Mouse (Mus musculus) fibroblast of lung, adult 2 months (primary cell): ENCODE results near the gene Tmem87b.

ENCODE experiments used
- DNase-seq: peaks from one replicate; pipeline ENCODE4 v3.0.0-alpha.2; 2011; ENCODE audit warnings: low read depth

Tmem87b gene

GRCm38 (mm10) chr2:128817786-128818681 lies at the start of gene Tmem87b:
Tmem87b (plus strand) TSS chr2:128818118.
- peak; percentile 91 for DNase-seq

- no peak for DNase-seq
These were observed 49.2 kb upstream of the Tmem87b start for GRCm38 (mm10) chr2:128768545-128769247.

DNA sequence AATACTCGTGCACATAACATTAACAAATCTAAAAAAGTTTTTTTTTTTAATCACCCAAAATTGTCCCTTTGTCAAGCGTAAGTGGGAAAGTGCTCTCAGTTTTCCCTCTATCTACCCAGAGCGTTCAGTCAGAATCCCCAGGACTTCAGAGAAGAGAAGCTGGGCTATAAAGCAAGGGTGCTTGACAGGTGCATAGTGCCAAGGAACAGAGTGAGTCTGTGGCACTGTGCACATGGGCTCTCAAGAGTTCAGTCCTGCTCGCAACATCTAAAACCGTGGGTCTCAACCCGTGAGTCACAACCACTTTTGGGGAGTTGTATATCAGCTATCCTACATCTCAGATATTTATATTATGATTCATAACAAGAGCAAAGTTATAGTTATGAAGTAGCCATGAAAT lies 47.4 kb upstream of the Tmem87b start:
- DNase-seq = no peak

- no peak for DNase-seq
These were observed 46.9 kb upstream of the Tmem87b start for GRCm38 (mm10) chr2:128771048-128771447.

- DNase-seq = no peak
These were observed 46.1 kb upstream of the Tmem87b start for GRCm38 (mm10) chr2:128771750-128772338.

DNA sequence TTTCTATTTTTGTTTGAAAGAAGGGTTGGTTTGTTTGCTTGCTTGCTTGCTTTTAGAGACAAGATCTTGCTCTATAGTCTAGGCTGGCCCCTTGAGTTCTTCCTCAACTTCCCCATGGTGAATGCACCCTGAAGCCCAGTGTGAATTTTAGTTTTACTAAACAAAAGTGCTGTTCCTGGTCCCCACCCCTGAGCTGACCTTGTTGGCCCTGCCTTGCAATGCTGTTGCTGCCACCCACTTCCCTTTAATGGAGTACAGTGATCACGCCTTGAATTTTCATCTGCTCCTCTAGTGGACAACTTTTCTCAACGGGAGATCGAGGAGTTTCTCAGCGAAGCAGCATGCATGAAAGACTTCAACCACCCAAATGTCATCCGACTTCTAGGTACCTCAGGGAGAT lies 35.7 kb upstream of the Tmem87b start:
- no peak for DNase-seq

DNA sequence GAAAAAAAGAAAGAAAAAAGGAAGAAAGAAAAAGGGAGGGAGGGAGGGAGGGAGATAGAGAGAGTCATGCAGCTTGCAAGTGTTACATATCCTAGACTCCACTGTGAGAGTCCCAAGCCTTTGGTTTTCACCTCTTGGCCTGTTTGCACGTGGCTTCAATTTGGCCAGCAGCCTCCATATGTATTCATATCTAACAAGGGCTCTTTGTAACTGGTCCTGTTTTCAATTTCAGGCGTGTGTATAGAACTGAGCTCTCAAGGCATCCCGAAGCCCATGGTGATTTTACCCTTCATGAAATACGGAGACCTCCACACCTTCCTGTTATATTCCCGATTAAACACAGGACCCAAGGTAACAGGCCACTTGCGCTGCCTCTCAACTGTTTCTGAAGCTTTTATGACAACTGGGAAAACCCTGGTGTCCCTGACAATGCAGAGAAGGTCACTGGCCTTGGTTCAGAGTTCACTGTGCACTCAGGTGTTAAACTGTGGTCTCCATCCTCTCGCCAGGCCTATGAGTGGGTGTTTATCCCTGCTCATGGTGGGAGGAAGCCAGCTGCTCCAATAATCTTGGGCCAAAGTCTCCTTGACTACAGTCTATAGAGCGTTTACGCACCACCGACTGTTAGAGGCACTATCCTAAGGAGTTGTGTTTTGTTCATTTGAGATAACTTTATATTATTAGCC lies 34.1 kb upstream of the Tmem87b start:
- no peak for DNase-seq

DNA sequence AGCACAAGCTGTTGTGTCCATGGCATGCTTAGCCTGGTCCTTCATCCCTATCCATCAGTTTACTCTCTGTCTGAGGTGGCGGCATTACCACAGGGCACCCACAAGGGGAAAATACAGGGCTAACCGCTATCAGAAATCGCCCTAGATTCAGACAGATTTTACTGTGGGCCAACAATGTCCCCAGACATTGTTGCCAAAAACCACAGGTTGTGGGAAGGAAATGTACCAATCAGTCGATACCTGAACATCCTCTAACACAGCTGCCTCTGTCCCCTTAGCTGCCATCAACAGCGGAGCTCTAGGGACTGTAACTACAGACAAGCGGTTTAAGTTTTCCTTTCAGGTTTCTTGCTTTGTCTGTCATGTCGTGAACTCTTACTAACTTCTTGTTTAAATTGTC lies 33.1 kb upstream of the Tmem87b start:
- DNase-seq = no peak

- DNase-seq = no peak
These were observed 31.6 kb upstream of the Tmem87b start for GRCm38 (mm10) chr2:128786341-128786740.

DNA sequence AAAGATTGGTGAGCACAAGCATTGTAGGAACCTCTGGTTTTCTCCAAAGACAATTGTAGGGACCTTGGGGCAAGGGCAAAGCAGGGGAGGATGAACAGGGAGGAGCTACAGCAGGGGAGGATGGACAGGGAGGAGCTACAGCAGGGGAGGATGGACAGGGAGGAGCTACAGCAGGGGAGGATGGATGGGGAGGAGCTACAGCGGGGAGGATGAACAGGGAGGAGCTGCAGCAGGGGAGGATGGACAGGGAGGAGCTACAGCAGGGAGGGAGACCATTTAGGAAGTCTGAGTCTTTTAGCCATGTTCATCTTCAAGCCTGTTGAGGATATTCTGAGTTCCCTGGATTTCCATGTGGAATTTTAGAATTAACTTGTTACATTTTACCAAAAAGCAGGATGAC lies 31.1 kb upstream of the Tmem87b start:
- no peak for DNase-seq

GRCm38 (mm10) chr2:128787805-128788204 lies 30.1 kb upstream of the Tmem87b start:
- DNase-seq = no peak

- no peak for DNase-seq
These were observed 26.9 kb upstream of the Tmem87b start for GRCm38 (mm10) chr2:128790875-128791614.

DNA sequence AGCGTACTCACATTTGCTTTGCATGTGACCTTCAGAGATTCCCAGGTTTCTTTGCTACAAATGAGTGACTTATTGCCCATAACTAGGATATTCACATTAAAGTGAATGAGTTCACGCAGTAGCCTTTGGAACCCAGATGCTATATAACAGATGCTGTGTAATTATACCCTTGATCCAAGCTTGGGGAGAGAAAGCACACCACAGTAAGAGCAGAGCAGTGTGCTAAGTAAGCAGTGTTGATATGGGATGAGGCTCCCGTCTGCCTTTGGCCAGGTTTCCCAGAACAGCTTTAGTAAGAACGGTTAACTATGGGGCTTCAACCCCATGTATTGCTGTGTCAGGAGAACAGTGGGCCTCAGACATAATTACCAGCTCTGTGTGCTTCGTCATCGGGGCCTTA lies 24.0 kb upstream of the Tmem87b start:
- no peak for DNase-seq

DNA sequence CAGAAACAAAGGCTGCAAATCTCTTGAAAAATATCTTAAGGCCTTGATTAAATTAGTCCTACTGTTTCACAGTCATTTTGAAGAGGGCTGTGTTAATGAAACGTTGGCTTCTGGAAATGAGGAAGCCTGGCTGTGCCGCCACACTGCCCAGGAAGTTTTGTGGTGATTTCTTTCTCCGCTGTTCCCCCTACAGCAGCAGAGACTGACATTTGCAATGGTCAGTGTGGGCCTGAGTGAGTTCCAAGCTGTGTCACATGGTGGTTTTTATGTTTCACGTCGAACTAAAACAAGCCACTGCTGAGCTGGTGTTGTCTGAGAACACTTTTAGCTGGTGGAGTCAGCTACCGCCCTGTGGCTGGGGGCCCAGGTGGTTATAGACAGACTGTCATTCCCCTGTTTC lies 21.5 kb upstream of the Tmem87b start:
- DNase-seq = no peak

- DNase-seq = no peak
These were observed 14.5 kb upstream of the Tmem87b start for GRCm38 (mm10) chr2:128803441-128803840.

- no peak for DNase-seq
These were observed 12.6 kb upstream of the Tmem87b start for GRCm38 (mm10) chr2:128805341-128805740.

GRCm38 (mm10) chr2:128806561-128806960 lies 11.4 kb upstream of the Tmem87b start:
- DNase-seq = peak; percentile 13

- DNase-seq = no peak
These were observed 5.2 kb upstream of the Tmem87b start for GRCm38 (mm10) chr2:128812761-128813160.

- no peak for DNase-seq
These were observed 1.6 kb upstream of the Tmem87b start for GRCm38 (mm10) chr2:128816311-128816710.

DNA sequence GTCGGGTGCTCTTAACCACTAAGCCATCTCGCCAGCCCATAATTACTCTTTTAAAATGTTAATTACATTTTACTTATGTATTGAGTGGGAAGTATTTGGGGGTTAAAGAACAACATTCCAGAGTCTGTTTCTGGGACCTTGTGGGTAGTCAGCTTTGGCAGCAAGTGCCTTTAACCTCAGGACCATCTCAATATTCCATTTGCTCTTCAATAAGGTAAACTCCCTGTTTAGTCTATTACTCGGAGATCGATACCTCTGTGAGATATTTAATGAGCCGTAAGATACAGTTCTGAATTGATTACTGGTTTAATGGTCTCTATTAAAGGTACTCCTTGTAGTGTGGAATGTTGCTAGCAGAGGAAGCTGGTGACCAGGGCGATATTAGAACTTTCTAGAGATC lies 1.0 kb upstream of the Tmem87b start:
- DNase-seq = no peak

DNA sequence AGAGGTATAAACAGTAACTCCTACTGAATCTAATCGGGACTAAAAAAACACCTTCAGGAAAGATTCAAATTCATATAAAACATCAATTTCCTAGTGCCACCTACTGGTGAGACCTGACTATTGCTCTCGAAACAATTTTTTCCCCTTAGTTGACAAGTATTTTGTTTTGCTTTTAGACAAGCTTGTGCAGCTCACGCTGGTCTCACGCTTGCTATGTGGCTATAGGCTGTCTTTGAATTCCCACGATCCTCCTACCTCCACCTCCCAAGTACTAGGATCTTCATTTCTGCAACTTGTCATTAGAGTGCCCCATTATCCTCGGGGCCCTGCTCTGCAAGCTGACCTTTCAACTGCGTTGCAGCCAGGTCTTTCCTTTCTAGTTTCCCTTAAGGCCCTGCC lies 532 bp upstream of the Tmem87b start:
- peak; percentile 91 for DNase-seq
